Mouse (Mus musculus): ENCODE data around the gene Ank3.

The Ank3 gene

DNA sequence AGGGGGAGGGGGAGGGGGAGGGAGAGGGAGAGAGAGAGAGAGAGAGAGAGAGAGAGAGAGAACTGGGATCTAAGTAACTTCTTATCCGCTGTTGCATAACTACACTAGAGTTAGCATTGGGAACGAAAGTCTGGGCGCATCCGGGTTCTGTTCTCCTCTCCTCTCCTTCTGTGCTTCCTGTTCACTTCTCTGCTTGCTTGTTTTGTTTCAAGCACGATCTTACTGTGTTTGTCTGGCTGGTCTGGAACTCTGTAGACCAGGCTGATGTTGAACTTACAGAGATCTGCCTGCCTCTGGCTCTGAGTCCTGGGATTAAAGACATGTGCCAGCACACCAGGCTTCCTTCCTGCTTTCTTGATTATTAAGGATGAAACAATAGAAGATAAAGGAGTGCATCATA lies 519.1 kb downstream of the Ank3 start:
- no peaks in the 10 kb centered on the region for H3K9me3 ChIP-seq (ENCODE audit: low read length)
- peaks cover 10% of the 10 kb centered on the region for H3K27me3 ChIP-seq (ENCODE audit: insufficient read depth, low read length)
- H3K4me3 ChIP-seq (replicated peaks; ENCODE audit: low read length): no peak overlapping the region
- no peaks in the 10 kb centered on the region for H3K36me3 ChIP-seq (ENCODE audit: insufficient read depth, low read length)
- TF ChIP-seq POU5F1 (IDR thresholded peaks at IDR 0.05; ENCODE audit: borderline replicate concordance, low read length) (no peak), CTCF (conservative IDR thresholded peaks at IDR 0.05; ENCODE audit: low read length) (no peak), NANOG (IDR thresholded peaks at IDR 0.05; ENCODE audit: borderline replicate concordance, low read length) (no peak)
- no peaks in the 10 kb centered on the region for H3K4me1 ChIP-seq (replicated peaks; ENCODE audit: low read depth, low read length)

DNA sequence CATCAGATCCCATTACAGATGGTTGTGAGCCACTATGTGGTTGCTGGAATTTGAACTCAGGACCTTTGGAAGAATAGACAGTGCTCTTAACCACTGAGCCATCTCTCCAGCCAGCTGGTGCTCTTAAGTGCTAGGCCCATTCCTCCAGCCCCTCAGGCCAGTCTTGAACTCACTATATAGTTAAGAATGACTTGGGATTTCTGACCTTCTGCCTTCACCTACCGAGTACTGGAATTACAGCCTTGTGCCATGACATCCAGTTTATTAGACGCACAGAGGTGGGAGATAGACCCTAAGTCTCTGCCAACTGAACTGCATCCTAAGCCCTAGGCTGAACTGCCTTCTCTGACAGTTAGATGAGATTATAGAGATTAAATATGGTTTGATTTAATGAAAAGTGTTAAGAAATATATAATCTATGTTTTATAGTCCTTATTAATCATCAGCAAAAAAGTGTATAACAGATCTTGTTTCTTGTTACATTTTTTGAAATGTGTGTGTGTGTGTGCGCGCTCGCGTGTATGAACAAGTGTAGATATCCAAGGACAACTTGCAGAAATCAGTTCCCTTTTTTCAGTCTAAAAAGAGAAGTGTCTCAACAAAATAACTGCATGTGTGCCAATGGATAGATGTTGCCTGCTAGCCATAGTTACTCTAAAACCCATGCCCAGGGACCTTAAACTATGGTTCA lies 520.0 kb downstream of the Ank3 start:
- H3K4me1 ChIP-seq (replicated peaks; ENCODE audit: low read depth, low read length): peaks cover 6% of the 10 kb centered on the region
- H3K36me3 ChIP-seq (ENCODE audit: insufficient read depth, low read length): no peaks in the 10 kb centered on the region
- no peak overlapping the region for H3K4me3 ChIP-seq (replicated peaks; ENCODE audit: low read length)
- H3K27me3 ChIP-seq (ENCODE audit: insufficient read depth, low read length): peaks cover 8% of the 10 kb centered on the region
- TF ChIP-seq POU5F1 (IDR thresholded peaks at IDR 0.05; ENCODE audit: borderline replicate concordance, low read length) (no peak), CTCF (conservative IDR thresholded peaks at IDR 0.05; ENCODE audit: low read length) (no peak), NANOG (IDR thresholded peaks at IDR 0.05; ENCODE audit: borderline replicate concordance, low read length) (no peak)
- no peaks in the 10 kb centered on the region for H3K9me3 ChIP-seq (ENCODE audit: low read length)

DNA sequence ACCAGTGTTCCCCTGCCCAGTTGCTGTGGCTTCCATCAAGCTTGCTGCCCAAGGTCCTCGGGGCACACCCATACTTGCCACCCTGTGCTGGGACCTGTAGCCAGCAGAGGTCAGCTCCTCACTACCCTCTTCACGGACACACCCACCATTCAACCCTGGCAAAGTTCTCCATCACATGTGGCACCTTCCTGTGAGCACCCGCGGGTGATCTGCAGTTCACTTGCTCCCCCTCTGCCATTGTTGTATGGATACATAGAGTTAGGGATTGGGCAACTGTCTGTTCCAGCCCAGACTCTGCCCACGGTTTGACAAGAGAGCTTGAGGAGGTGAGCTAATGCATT lies 520.5 kb downstream of the Ank3 start:
- TF ChIP-seq NANOG (IDR thresholded peaks at IDR 0.05; ENCODE audit: borderline replicate concordance, low read length) (no peak), CTCF (conservative IDR thresholded peaks at IDR 0.05; ENCODE audit: low read length) (no peak), POU5F1 (IDR thresholded peaks at IDR 0.05; ENCODE audit: borderline replicate concordance, low read length) (no peak)
- Histone ChIP-seq H3K9me3 (ENCODE audit: low read length) (no peaks in the 10 kb centered on the region), H3K36me3 (ENCODE audit: insufficient read depth, low read length) (no peaks in the 10 kb centered on the region), H3K27me3 (ENCODE audit: insufficient read depth, low read length) (peaks cover 8% of the 10 kb centered on the region), H3K4me1 (replicated peaks; ENCODE audit: low read depth, low read length) (peaks cover 9% of the 10 kb centered on the region), H3K4me3 (replicated peaks; ENCODE audit: low read length) (no peak overlapping the region)

DNA sequence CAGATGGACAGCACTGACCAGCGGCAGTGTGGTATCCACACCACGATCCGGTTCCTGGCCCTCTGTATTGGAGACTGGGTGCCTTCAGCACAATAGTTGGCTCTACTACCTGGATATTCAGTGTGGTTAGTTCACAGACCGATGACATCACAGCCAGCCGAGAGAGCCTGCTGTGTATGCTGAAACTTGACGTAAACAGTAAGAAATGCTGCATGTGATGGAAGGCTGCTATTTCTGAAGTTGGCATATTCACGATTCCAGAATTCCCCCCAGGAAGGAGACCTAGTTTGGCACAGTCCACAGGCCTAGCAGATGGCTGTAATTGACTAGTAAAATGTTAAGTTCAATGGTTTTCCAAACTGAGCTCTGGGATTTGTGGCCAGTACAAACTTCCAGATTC lies 521.2 kb downstream of the Ank3 start:
- Histone ChIP-seq H3K4me1 (replicated peaks; ENCODE audit: low read depth, low read length) (peaks cover 15% of the 10 kb centered on the region), H3K9me3 (ENCODE audit: low read length) (no peaks in the 10 kb centered on the region), H3K4me3 (replicated peaks; ENCODE audit: low read length) (no peak overlapping the region), H3K27me3 (ENCODE audit: insufficient read depth, low read length) (peaks cover 8% of the 10 kb centered on the region), H3K36me3 (ENCODE audit: insufficient read depth, low read length) (no peaks in the 10 kb centered on the region)
- TF ChIP-seq POU5F1 (IDR thresholded peaks at IDR 0.05; ENCODE audit: borderline replicate concordance, low read length): no peak
- no peak for TF ChIP-seq CTCF (conservative IDR thresholded peaks at IDR 0.05; ENCODE audit: low read length)
- no peak for TF ChIP-seq NANOG (IDR thresholded peaks at IDR 0.05; ENCODE audit: borderline replicate concordance, low read length)

DNA sequence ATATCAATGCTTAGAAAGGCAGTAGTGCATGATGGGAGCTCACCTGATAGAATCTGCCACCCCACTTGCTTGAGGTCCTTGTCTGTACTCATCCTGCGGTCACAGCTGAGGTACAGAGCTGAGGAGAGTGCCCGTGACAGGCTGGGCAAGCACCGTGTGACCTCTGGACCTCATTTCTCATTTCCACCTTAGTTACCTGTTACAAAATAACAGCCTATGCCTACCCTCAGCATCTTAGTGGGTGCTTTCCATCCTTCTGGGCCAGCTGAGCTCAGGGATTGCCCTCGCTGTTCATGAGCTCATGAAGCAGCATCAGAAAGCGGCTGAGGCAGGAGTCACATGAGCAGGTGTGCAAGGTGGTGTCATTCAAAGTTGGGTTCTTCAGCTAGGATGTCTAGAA lies 523.5 kb downstream of the Ank3 start:
- Histone ChIP-seq H3K9me3 (ENCODE audit: low read length) (no peaks in the 10 kb centered on the region), H3K27me3 (ENCODE audit: insufficient read depth, low read length) (peaks cover 5% of the 10 kb centered on the region; the same call in 1 of the 2 replicates), H3K36me3 (ENCODE audit: insufficient read depth, low read length) (no peaks in the 10 kb centered on the region), H3K4me1 (replicated peaks; ENCODE audit: low read depth, low read length) (peaks cover 34% of the 10 kb centered on the region), H3K4me3 (replicated peaks; ENCODE audit: low read length) (no peak overlapping the region)
- no peak for TF ChIP-seq POU5F1 (IDR thresholded peaks at IDR 0.05; ENCODE audit: borderline replicate concordance, low read length)
- no peak for TF ChIP-seq NANOG (IDR thresholded peaks at IDR 0.05; ENCODE audit: borderline replicate concordance, low read length)
- TF ChIP-seq CTCF (conservative IDR thresholded peaks at IDR 0.05; ENCODE audit: low read length): no peak

DNA sequence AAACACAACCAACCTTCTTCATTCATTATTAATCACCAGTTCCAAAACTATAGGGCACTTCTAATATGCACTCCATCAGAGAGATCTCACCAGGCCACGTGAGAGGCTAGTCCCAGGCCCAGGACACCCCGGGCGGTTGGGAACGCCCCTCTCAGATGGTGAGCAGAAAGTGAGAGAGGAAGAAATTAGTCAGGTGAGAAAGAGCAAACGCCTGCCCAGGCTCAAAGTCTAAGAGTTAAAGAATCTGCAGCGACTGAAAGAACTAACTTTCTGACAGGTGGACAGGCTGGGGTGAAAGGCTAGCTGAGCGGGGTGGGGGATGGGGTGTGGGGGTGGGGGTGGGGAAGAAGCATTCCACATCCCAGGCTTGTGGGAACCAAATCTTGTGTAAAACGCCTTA lies 525.2 kb downstream of the Ank3 start:
- no peak for TF ChIP-seq CTCF (conservative IDR thresholded peaks at IDR 0.05; ENCODE audit: low read length)
- Histone ChIP-seq H3K4me3 (replicated peaks; ENCODE audit: low read length) (peak overlapping the region; percentile 29; the same call in 1 of the 2 replicates), H3K36me3 (ENCODE audit: insufficient read depth, low read length) (no peaks in the 10 kb centered on the region), H3K9me3 (ENCODE audit: low read length) (no peaks in the 10 kb centered on the region), H3K4me1 (replicated peaks; ENCODE audit: low read depth, low read length) (peaks cover 46% of the 10 kb centered on the region), H3K27me3 (ENCODE audit: insufficient read depth, low read length) (peaks cover 5% of the 10 kb centered on the region; the same call in 1 of the 2 replicates)

DNA sequence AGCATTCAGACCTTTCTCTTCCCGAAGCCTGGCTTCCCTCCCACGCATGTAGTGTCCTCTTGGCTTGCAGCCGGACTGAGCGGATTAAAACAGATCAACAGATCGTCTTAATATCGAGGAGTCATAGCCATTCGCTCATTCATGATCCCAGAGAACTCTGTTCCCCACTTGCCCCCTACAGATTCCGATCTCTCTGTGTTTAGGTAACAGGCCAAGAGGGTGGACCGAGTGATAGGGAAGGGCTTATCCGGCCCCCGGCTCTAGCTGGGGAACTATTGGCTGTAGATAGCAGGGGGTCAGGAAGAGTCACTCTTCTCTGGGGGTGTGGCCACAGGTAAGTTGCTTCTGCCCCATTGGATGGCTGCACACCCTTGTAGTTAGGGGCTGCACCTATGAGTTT lies 525.7 kb downstream of the Ank3 start:
- Histone ChIP-seq H3K4me1 (replicated peaks; ENCODE audit: low read depth, low read length) (peaks cover 46% of the 10 kb centered on the region), H3K27me3 (ENCODE audit: insufficient read depth, low read length) (peaks cover 5% of the 10 kb centered on the region; the same call in 1 of the 2 replicates)
- TF ChIP-seq CTCF (conservative IDR thresholded peaks at IDR 0.05; ENCODE audit: low read length) (no peak), POU5F1 (IDR thresholded peaks at IDR 0.05; ENCODE audit: borderline replicate concordance, low read length) (no peak), NANOG (IDR thresholded peaks at IDR 0.05; ENCODE audit: borderline replicate concordance, low read length) (no peak)

DNA sequence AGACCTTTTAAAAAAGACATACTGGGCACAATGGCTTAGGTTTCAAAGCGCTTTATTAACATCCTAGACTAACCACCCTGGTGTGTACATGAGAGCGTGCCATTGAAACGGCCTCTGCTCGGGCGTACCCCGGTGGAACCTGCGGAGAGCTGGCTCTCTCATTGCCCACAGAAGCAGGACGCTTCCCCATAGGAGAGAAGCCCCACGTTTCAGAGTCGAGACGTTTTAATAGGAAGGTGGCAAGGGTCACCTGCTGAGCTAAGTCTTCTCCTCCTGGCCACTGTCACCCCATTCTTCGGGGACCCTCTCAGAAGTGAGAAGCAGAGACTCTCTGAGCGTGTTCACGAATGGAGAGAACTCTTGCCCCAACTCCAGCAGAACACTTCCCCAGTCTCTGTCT lies 526.3 kb downstream of the Ank3 start:
- Histone ChIP-seq H3K4me1 (replicated peaks; ENCODE audit: low read depth, low read length) (peaks cover 46% of the 10 kb centered on the region), H3K27me3 (ENCODE audit: insufficient read depth, low read length) (peaks cover 5% of the 10 kb centered on the region; the same call in 1 of the 2 replicates), H3K9me3 (ENCODE audit: low read length) (no peaks in the 10 kb centered on the region), H3K4me3 (replicated peaks; ENCODE audit: low read length) (peak overlapping the region; percentile 81), H3K36me3 (ENCODE audit: insufficient read depth, low read length) (no peaks in the 10 kb centered on the region)
- TF ChIP-seq NANOG (IDR thresholded peaks at IDR 0.05; ENCODE audit: borderline replicate concordance, low read length): no peak
- TF ChIP-seq POU5F1 (IDR thresholded peaks at IDR 0.05; ENCODE audit: borderline replicate concordance, low read length): no peak
- TF ChIP-seq CTCF (conservative IDR thresholded peaks at IDR 0.05; ENCODE audit: low read length): no peak

More for the DNA sequence above, 525.7 kb downstream of the Ank3 start:
- no peaks in the 10 kb centered on the region for H3K36me3 ChIP-seq (ENCODE audit: insufficient read depth, low read length)
- no peaks in the 10 kb centered on the region for H3K9me3 ChIP-seq (ENCODE audit: low read length)
- H3K4me3 ChIP-seq (replicated peaks; ENCODE audit: low read length): peak overlapping the region; percentile 81

Data from E14TG2a.4 (cell line).